Mouse (Mus musculus) CH12.LX (cell line): Measurements from ENCODE around the gene Cd209c.

ENCODE experiments used
- BHLHE40 ChIP-seq: IDR thresholded peaks from 2 replicates; pipeline ENCODE4 v1.6.1; 2011; ENCODE audit warnings: mild to moderate bottlenecking, low read depth, low read length, improper control_type of control experiment
- CTCF ChIP-seq, 2 experiments: IDR thresholded peaks in 1 of 2; conservative IDR thresholded peaks in 1 of 2; 2 replicates each; pipeline ENCODE4 v1.5.1; 2011 to 2012; ENCODE audit warnings: low read depth in 2 of 2, low read length in 2 of 2, improper control_type of control experiment in 1 of 2, inconsistent platforms in 1 of 2, mild to moderate bottlenecking in 1 of 2, moderate library complexity in 1 of 2
- MAFK ChIP-seq: IDR thresholded peaks from 2 replicates; pipeline ENCODE4 v1.6.1; 2011; ENCODE audit warnings: low read length, improper control_type of control experiment; ENCODE audit not compliant: insufficient replicate concordance
- MEF2A ChIP-seq: IDR thresholded peaks from 2 replicates; pipeline ENCODE4 v1.6.1; 2014; ENCODE audit warnings: low read depth, mild to moderate bottlenecking, inconsistent platforms, low read length, improper control_type of control experiment, borderline replicate concordance
- NELFE ChIP-seq: IDR thresholded peaks from 2 replicates; pipeline ENCODE4 v1.6.1; 2011; ENCODE audit warnings: low read depth, low read length, improper control_type of control experiment
- POLR2A ChIP-seq: IDR thresholded peaks from 2 replicates; pipeline ENCODE4 v1.6.1; 2011; ENCODE audit warnings: low read depth, mild to moderate bottlenecking, improper control_type of control experiment, low read length
- POLR2AphosphoS2 ChIP-seq: IDR thresholded peaks from 2 replicates; pipeline ENCODE4 v1.6.1; 2011; ENCODE audit warnings: low read depth, low read length, improper control_type of control experiment
- SIN3A ChIP-seq: IDR thresholded peaks from 2 replicates; pipeline ENCODE4 v1.6.1; 2012; ENCODE audit warnings: low read length, improper control_type of control experiment, inconsistent platforms
- UBTF ChIP-seq: IDR thresholded peaks from 2 replicates; pipeline ENCODE4 v1.6.1; 2012; ENCODE audit warnings: low read depth, mild to moderate bottlenecking, inconsistent platforms, low read length, improper control_type of control experiment, moderate library complexity
- USF1 ChIP-seq: IDR thresholded peaks from 2 replicates; pipeline ENCODE4 v1.6.1; 2014; ENCODE audit warnings: low read depth, mild to moderate bottlenecking, inconsistent platforms, low read length, improper control_type of control experiment
- ZMIZ1 ChIP-seq: IDR thresholded peaks from 2 replicates; pipeline ENCODE4 v1.6.1; 2012; ENCODE audit warnings: low read depth, mild to moderate bottlenecking, inconsistent platforms, low read length, improper control_type of control experiment

DNA sequence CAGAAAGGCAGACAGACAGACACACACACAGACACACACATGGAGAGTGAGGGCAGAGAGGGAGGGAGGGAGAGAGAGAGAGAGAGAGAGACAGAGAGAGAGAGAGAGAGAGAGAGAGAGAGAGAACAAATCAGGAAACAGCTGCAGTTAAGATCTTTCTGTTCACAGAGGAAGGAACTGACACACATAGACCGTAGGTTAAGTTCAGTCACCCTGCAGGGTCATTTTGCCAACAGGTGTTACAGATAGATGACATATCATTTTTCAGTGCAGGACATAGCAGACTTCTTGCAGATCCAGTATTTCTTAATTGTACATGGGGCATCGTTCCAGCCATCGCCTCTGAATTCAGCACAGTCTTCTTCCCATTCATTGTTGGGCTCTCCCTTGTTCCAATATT, 14.5 kb downstream of the Cd209c start:
- TF ChIP-seq CTCF (conservative IDR thresholded peaks at IDR 0.05 in 1 of 2, IDR thresholded peaks at IDR 0.05 in 1 of 2; ENCODE audit: low read depth in 2 of 2, low read length in 2 of 2): no peak
- TF ChIP-seq ZMIZ1: no peak
- no peak for TF ChIP-seq USF1
- no peak for TF ChIP-seq POLR2AphosphoS2
- no peak for TF ChIP-seq POLR2A
- TF ChIP-seq MEF2A: no peak
- TF ChIP-seq NELFE: no peak
- TF ChIP-seq BHLHE40: no peak
- no peak for TF ChIP-seq MAFK
- TF ChIP-seq UBTF: no peak
- TF ChIP-seq SIN3A: no peak
